Mouse (Mus musculus) left cerebral cortex, postnatal 36 days (tissue): ENCODE data around the gene D3Ertd254e. TPM values are rescaled to one million over a fixed set of nuclear protein-coding genes. Genes with fewer than 3 reads are reported as not detected.

Experiments
- DNase-seq, 2 experiments: peaks; one replicate each; pipeline ENCODE4 v3.0.0; 2021 to 2022; ENCODE audit warnings: low spot score in 2 of 2, mixed read lengths in 1 of 2
- intact Hi-C: fragments of 180-260 bp; cut with DNase I; formaldehyde crosslinking; loops from one replicate; pipeline ENCODE4 v1.15.1; 2025
- total RNA-seq, 2 experiments: library from RNA; stranded (reverse); gene quantifications; 2 replicates each; pipeline ENCODE4 v1.2.3; 2021

The D3Ertd254e gene
- total RNA-seq, 2 experiments from 2014 or later: 17.1 to 20.4 TPM

DNA sequence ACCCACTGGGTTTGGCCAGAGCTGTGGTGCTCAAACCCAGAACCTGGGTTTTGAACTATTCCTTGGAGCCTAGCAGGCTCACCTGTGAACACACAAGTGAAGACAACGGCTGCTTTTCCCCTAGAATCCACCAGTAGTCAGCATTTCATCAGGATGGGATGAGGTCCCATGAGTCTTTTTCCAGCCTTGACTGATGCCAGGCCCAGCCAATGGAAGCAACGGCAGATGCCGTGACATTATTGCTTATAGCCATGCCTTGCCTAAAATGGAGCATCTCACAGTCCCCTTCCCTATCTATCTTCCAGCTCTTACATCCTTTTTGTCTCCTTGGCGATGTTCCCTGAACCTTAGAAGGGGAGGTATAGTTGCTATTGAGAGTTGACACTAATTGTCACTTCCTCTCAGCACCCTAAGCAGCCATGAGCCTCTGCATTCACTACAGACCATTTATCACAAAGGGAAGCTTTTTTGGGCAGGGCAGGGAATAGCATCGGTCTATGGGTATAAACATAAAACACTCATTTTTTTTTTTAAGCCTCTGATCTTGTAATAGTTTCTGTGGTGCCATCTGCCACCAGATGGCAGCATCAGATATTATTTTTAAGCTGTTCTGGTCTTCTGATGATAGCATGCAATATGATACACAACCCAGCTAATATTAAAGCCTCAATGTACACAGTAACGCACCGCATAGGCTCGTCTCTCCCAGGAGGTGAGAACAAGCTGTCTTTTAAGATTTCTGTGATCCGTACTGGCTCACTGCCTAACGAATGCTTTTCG, 59.1 kb downstream of the D3Ertd254e start:
- peak in 1 of 2 experiments; percentile 49 for DNase-seq
- intact Hi-C loops: loop anchor here (1.0 to 5.0 kb wide), 3 partner anchors 122 to 285 kb away; no protein-coding TSS in a partner anchor

DNA sequence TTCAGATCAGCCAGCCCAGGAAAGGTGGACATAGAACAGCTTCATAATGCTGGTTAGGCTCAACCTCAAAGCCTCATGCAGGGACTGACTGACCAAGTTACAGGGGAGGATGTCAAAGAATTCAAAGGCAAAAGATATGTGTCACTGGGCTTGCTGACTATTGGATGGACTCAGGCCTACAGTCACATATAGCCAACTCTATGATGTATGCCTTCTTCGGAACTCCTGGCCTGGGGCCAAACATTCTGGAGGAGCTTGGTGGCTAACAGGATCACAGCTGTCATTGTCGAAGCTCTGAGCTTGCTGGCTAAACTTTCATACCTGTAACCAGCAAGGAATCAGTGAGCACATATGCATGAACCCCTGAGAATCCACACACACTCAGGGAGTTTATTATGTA, 60.1 kb downstream of the D3Ertd254e start:
- intact Hi-C loops: loop anchor here (1.0 to 5.0 kb wide), 3 partner anchors 121 to 284 kb away; no protein-coding TSS in a partner anchor
- no peak for DNase-seq

DNA sequence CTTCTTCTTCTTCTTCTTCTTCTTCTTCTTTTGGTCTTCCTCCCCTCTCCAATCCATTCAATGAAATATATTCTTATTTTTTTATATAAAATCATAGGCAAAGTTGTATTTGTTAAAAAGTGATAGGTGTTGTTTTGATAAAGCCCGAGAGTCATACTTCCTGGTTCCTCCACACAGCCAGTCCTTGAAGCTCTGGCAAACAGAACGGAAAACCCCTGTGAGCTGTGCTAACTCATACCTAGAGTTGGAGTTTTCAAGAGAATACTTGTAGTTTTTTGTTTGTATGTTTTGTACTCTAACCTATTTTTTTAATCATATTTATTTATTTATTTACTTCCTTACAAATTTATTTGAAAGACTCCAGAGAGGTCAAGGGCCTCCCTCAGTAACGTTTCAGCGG, 61.9 kb downstream of the D3Ertd254e start:
- no peak for DNase-seq
- intact Hi-C loops: loop anchor here (5.0 kb wide), 1 partner anchor 120 kb away; no protein-coding TSS in a partner anchor

Other genes starting within 250 kb of the D3Ertd254e start
- 10 to 100 TPM; 65.6 to 73.5 TPM for gene Dcun1d1, start 213.6 kb upstream of the D3Ertd254e start, total RNA-seq
- 10 to 100 TPM; 26.8 to 46.7 TPM for gene Mccc1, start 150.3 kb upstream of the D3Ertd254e start, total RNA-seq
- gene Ccdc144b, start 97.5 kb upstream of the D3Ertd254e start, total RNA-seq: not detected
- gene Acad9, start 85.0 kb upstream of the D3Ertd254e start, total RNA-seq: 10 to 100 TPM; 43.8 to 48.4 TPM
- gene Qrfpr, start 71.3 kb downstream of the D3Ertd254e start, total RNA-seq: 1 to 10 TPM; 5.1 to 5.2 TPM